Mouse (Mus musculus) thymus, postnatal 14 days (tissue): ENCODE results near the gene Mafb.

Experiments
- DNase-seq: peaks from one replicate; pipeline ENCODE4 v3.0.0; 2021

Mafb gene

DNA sequence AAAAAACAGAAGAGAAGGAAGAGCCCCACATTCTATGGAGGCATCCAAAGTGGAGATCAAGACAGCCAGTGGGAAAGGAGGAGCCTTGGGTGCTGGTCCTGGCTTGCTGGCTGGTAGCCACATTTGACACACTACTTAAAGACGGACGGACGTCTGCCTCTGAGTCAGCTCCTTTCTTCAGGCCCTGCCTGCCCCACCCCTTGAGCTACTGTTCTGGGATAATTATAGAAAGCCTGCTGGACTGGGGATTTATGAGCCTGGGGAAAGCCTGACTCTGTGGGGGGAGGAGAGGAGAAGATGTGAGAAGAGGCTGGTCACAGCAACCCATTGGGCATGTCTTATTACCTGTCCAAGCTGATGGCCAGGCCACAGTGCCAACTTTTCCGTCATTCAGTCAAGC, 45.0 kb downstream of the Mafb start:
- DNase-seq: no peak

DNA sequence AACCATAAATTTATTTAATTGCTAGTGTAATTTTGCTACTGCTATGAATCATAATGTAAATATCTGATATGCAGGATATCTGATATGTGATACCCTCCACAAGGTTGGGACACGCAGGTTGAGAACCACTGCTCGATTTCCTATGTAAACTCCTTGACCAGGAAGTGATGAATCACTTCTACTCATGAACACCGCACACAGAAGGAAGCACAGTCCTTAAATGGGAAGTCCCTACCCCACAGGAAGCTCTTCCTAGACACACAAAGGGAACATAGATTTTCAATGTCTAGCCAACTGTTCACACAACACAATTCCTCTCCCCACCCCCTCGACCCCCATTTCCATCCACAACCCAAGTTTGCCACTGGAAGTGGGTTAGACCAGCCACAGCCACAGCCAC, 48.6 kb downstream of the Mafb start:
- DNase-seq: no peak
